Mouse (Mus musculus): Measurements from ENCODE around the gene AC109138.7.

AC109138.7 gene

GRCm38 (mm10) chr19:4214071-4214770, at the start of gene AC109138.7, which contains the start of gene Clcf1:
AC109138.7 (plus strand) TSS chr19:4214357.
Clcf1 (plus strand) TSS chr19:4214238.
- DNase-seq: peak; percentile 77 to 83

- no peak for DNase-seq
These were observed 49.4 kb upstream of the AC109138.7 start for GRCm38 (mm10) chr19:4164721-4165120.

GRCm38 (mm10) chr19:4166678-4167476, 47.3 kb upstream of the AC109138.7 start:
- no peak for DNase-seq

- DNase-seq: peak; percentile 100
These were observed 44.8 kb upstream of the AC109138.7 start for GRCm38 (mm10) chr19:4169378-4169784.

GRCm38 (mm10) chr19:4169810-4170209, 44.3 kb upstream of the AC109138.7 start:
- no peak for DNase-seq

- DNase-seq: no peak
These were observed 43.3 kb upstream of the AC109138.7 start for GRCm38 (mm10) chr19:4170723-4171392.

- DNase-seq: peak; percentile 51 to 81
These were observed 42.5 kb upstream of the AC109138.7 start for GRCm38 (mm10) chr19:4171393-4172290.

GRCm38 (mm10) chr19:4172925-4173324, 41.2 kb upstream of the AC109138.7 start:
- DNase-seq: no peak

GRCm38 (mm10) chr19:4175368-4175947, 38.7 kb upstream of the AC109138.7 start, which contains the start of gene Carns1:
Carns1 (minus strand) TSS chr19:4175479.
- peak; percentile 52 to 64 for DNase-seq

GRCm38 (mm10) chr19:4180411-4180810, 33.7 kb upstream of the AC109138.7 start:
- DNase-seq: no peak

GRCm38 (mm10) chr19:4181892-4182291, 32.3 kb upstream of the AC109138.7 start:
- peak; percentile 75 to 77 for DNase-seq

- DNase-seq: no peak
These were observed 30.5 kb upstream of the AC109138.7 start for GRCm38 (mm10) chr19:4183689-4184088.

GRCm38 (mm10) chr19:4184976-4185975, 28.9 kb upstream of the AC109138.7 start:
- DNase-seq: peak; percentile 44 to 55

- DNase-seq: no peak
These were observed 26.9 kb upstream of the AC109138.7 start for GRCm38 (mm10) chr19:4187303-4187702.

GRCm38 (mm10) chr19:4189051-4189620, 25.0 kb upstream of the AC109138.7 start:
- DNase-seq: no peak

- peak; percentile 71 to 82 for DNase-seq
These were observed 23.3 kb upstream of the AC109138.7 start, which contains the start of gene Tbc1d10c for GRCm38 (mm10) chr19:4190831-4191334. Tbc1d10c (minus strand) TSS chr19:4191284.

GRCm38 (mm10) chr19:4191528-4192250, 22.5 kb upstream of the AC109138.7 start, which contains the start of gene Ppp1ca:
Ppp1ca (plus strand) TSS chr19:4192065.
- DNase-seq: peak; percentile 97 to 98

GRCm38 (mm10) chr19:4192251-4192985, 21.7 kb upstream of the AC109138.7 start:
- no peak for DNase-seq
